Mouse (Mus musculus): Measurements from ENCODE around the gene Opa1. TPM values are rescaled to one million over a fixed set of nuclear protein-coding genes. Genes with fewer than 3 reads are reported as not detected.

Gene Opa1
- polyA plus RNA-seq, 1 experiment = 53.5 TPM

DNA sequence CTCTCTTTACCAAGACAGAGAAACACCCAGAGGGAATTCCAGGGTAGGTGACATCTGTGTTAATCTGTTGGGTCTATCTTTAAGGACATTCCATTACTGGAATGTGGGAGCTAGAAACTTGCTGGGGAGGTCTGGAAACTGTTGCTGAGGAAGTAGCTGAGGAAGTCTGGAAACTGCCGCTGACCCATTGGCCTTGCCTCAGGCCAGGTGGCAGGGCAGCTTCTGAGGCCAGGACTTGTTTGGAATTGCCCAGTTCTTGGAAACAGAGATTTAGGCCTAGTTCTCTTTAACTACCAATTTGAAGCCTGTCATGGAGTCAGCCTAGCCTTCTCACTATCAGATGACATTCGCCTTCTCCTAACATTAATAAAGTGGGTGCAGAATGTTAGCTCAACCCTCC lies 105.5 kb downstream of the Opa1 start:
- Histone ChIP-seq H3K27ac (ENCODE audit: insufficient read depth, low read length) (no peak overlapping the region), H3K4me1 (ENCODE audit: control insufficient read depth, insufficient read depth, low read length) (no peaks in the 10 kb centered on the region), H3K27me3 (ENCODE audit: control insufficient read depth, insufficient read depth, low read length) (no peaks in the 10 kb centered on the region), H3K4me3 (replicated peaks; ENCODE audit: insufficient read depth, low read depth, low read length) (no peak overlapping the region)
- WGBS = 97% methylated on average over 2 of the region's 2 CpGs
- no peak for DNase-seq
- TF ChIP-seq POLR2A (IDR thresholded peaks at IDR 0.05; ENCODE audit: borderline replicate concordance, insufficient read depth, low read length) (no peak), CTCF (IDR thresholded peaks at IDR 0.05; ENCODE audit: borderline replicate concordance, insufficient read depth, low read depth, low read length) (no peak)

DNA sequence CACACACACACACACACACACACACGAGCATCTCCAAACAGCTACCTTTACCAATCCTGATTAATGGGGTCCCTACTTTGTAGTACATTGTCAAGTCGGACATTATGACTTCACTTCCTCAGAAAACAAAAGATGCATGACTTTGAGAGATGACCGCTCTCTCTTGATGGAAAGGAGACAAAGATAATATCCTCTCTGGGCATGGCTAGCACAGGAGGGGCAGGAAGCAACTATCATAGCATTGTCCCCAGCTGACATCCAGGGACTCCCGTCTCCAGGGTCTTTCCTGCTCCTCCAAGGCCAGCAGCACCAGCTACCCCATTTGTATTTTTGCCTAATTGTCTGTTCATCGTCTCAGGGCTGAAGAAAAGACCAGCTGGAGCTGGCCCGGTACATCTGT lies 107.0 kb downstream of the Opa1 start:
- H3K27ac ChIP-seq (ENCODE audit: insufficient read depth, low read length) = no peak overlapping the region
- H3K4me1 ChIP-seq (ENCODE audit: control insufficient read depth, insufficient read depth, low read length) = no peaks in the 10 kb centered on the region
- H3K4me3 ChIP-seq (replicated peaks; ENCODE audit: insufficient read depth, low read depth, low read length) = no peak overlapping the region
- 65% methylated on average over 6 of the region's 6 CpGs for WGBS
- H3K27me3 ChIP-seq (ENCODE audit: control insufficient read depth, insufficient read depth, low read length) = no peaks in the 10 kb centered on the region
- TF ChIP-seq CTCF (IDR thresholded peaks at IDR 0.05; ENCODE audit: borderline replicate concordance, insufficient read depth, low read depth, low read length) (no peak), POLR2A (IDR thresholded peaks at IDR 0.05; ENCODE audit: borderline replicate concordance, insufficient read depth, low read length) (no peak)
- DNase-seq = no peak

DNA sequence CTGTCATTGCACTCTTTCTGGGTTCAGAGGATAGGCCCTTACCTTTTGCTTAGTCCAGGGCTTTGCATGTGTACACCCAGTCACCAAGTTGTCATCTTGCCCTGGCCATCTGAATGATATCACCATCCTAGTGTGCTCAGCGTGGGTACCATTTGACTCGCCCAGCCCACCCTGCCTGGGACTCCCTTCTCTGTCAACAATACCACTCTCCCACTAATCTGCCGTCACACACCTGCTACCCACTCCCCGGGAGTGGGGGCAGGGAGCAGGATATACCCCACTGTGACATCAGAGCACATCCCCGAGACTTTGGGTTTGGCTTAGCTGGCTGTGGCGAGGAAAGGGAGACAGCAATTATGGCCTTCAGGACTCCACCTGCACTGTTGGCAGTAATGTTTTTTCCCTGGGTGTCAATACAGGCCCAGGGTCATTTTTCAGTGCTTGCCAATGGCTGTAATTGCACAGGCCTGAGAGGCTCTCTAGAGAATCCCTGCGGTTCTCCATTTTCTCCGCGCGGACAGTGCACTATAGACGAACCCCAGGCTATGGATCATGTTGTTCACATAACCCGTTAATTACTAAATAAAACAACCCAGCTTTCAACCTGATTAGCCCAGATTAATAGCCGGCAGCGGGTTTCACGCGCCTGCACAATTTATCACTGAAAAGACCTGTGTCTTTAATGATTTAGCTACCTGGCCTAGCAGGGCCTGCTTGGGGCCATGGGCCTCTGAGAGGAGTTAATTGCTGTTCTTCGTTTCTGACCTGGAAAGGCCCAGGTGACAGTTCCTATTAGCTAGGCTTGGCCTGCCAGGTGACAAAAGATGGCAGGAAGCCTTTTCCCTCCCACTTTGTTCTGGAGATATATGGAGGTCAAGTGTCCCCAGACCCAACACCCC lies 109.1 kb downstream of the Opa1 start:
- H3K4me1 ChIP-seq (ENCODE audit: control insufficient read depth, insufficient read depth, low read length) = no peaks in the 10 kb centered on the region
- 65% methylated on average over 17 of the region's 17 CpGs for WGBS
- TF ChIP-seq CTCF (IDR thresholded peaks at IDR 0.05; ENCODE audit: borderline replicate concordance, insufficient read depth, low read depth, low read length) (no peak), POLR2A (IDR thresholded peaks at IDR 0.05; ENCODE audit: borderline replicate concordance, insufficient read depth, low read length) (no peak)
- H3K27me3 ChIP-seq (ENCODE audit: control insufficient read depth, insufficient read depth, low read length) = no peaks in the 10 kb centered on the region
- no peak overlapping the region for H3K4me3 ChIP-seq (replicated peaks; ENCODE audit: insufficient read depth, low read depth, low read length)
- H3K27ac ChIP-seq (ENCODE audit: insufficient read depth, low read length) = no peak overlapping the region
- DNase-seq = no peak

DNA sequence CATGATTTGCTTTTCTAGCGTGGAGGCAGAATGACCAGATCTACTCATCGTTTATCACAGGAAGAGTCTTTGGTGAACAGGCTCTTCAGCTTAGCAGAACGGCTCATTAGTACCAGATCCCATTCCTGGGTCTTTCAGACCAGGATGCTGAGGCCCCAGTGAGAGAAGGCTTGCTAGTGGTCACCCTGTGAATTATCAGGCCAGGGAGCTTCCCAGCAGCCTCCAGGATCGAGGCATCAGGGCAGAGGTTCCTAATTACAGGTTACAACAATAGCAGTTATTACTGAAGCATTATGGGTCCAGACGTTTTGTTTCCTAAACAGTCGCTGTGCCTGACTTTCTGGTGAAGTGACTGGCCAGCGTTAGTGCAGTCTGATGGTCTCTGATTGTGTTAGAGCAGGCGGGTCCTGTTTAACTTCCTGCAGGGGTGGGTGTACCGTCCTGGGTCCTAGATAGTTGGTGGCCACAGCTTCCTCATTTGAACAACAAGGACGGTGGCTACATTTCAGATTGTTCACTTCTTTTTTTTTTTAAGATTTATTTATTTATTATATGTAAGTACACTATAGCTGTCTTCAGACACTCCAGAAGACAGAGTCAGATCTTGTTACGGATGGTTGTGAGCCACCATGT lies 110.2 kb downstream of the Opa1 start:
- 85% methylated on average over 11 of the region's 11 CpGs for WGBS
- TF ChIP-seq POLR2A (IDR thresholded peaks at IDR 0.05; ENCODE audit: borderline replicate concordance, insufficient read depth, low read length) = no peak
- TF ChIP-seq CTCF (IDR thresholded peaks at IDR 0.05; ENCODE audit: borderline replicate concordance, insufficient read depth, low read depth, low read length) = no peak

DNA sequence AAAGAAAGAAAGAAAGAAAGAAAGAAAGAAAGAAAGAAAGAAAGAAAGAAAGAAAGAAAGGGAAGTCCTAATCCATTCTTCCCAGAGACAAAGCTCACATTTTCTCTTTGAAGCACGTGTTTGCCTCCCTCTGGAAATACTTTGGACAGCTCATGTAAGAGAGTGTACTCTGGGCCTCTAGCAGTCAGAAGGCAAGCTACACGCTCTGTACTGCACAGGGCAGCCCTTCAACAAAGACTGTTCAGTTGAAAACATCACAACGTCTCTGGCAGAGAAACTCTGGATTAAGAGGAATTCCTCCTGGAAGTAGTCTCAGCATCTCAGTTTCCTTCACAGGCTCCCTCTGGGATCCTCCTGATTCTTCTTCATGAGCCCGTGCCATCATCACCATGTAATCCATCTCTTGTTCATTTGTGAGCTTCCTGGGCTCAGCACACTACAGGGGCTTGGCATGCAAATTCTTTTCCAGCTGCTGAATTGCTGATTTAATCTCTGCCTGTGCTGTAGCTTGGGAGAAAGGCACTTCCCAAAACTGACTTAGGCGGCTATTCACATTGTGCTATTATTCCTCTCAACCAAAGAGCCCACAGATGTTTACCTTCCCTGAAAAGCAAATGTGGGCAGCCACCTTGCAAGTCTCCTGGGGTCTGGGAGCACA lies 114.0 kb downstream of the Opa1 start:
- Histone ChIP-seq H3K27me3 (ENCODE audit: control insufficient read depth, insufficient read depth, low read length) (no peaks in the 10 kb centered on the region), H3K4me1 (ENCODE audit: control insufficient read depth, insufficient read depth, low read length) (no peaks in the 10 kb centered on the region), H3K27ac (ENCODE audit: insufficient read depth, low read length) (no peak overlapping the region), H3K4me3 (replicated peaks; ENCODE audit: insufficient read depth, low read depth, low read length) (no peak overlapping the region)
- DNase-seq = no peak
- TF ChIP-seq POLR2A (IDR thresholded peaks at IDR 0.05; ENCODE audit: borderline replicate concordance, insufficient read depth, low read length) = no peak
- no peak for TF ChIP-seq CTCF (IDR thresholded peaks at IDR 0.05; ENCODE audit: borderline replicate concordance, insufficient read depth, low read depth, low read length)
- 51% methylated on average over 5 of the region's 5 CpGs for WGBS

More for the DNA sequence above, 110.2 kb downstream of the Opa1 start:
- H3K27ac ChIP-seq (ENCODE audit: insufficient read depth, low read length) = no peak overlapping the region
- no peak overlapping the region for H3K4me3 ChIP-seq (replicated peaks; ENCODE audit: insufficient read depth, low read depth, low read length)
- DNase-seq = no peak
- no peaks in the 10 kb centered on the region for H3K4me1 ChIP-seq (ENCODE audit: control insufficient read depth, insufficient read depth, low read length)
- H3K27me3 ChIP-seq (ENCODE audit: control insufficient read depth, insufficient read depth, low read length) = no peaks in the 10 kb centered on the region

DNA sequence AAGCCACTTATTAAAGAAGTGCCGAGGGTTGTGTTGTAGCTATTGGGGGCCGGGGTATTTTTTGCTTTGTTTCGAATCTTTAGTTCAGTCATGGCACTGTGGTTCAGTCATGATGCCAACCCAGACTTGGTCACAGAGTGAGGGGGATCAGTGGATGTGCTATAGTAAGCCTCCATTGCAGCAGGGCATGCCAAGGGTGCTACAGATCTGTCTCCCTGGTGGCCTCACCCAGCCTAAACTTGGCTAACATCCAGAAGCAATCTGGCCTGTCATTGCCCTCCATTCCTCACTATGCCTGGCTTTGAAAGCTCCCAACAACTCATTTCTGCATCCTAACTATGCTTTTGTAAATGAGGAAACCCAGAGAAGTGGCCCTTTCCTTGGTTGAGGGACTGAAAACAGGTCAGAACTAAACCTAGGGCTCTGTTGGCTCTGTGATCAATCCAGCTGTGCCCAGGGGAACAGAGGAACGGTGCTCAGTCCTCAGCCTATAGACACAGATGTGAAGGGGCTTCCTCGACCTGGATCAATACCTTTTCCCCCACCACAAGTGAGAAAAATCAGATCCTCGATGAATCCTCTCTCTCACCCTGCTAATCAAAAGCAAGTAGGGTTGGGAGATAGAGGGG lies 114.8 kb downstream of the Opa1 start:
- Histone ChIP-seq H3K27me3 (ENCODE audit: control insufficient read depth, insufficient read depth, low read length) (no peaks in the 10 kb centered on the region), H3K4me3 (replicated peaks; ENCODE audit: insufficient read depth, low read depth, low read length) (no peak overlapping the region), H3K4me1 (ENCODE audit: control insufficient read depth, insufficient read depth, low read length) (no peaks in the 10 kb centered on the region), H3K27ac (ENCODE audit: insufficient read depth, low read length) (no peak overlapping the region)
- TF ChIP-seq CTCF (IDR thresholded peaks at IDR 0.05; ENCODE audit: borderline replicate concordance, insufficient read depth, low read depth, low read length) = no peak
- 50% methylated on average over 6 of the region's 6 CpGs for WGBS
- no peak for DNase-seq

DNA sequence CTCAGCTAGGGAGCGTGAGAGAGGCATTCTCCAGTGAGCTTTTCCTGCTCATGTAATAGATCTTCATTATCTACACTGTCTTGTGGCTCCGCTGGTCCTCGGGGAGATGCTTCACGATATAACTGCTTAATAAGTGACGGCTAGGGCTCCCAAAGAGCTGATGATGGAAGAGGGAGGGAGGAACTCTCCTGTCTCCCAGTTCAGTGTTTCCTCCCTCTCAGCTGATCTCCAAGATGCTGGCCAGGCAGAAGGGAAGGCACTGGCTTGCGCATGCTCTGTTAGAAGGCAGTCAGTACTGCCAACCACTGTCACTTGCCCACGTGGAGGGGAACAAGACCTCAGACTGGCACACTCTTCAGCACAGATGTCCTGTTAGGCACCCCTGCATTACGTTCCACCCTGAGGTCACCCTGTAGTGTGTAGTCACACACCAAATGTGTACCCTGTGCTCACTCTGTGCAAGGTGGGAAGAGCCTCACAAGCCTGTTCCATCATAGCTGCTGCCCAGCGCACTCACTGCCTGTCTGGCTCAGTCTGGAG lies 115.4 kb downstream of the Opa1 start:
- H3K4me3 ChIP-seq (replicated peaks; ENCODE audit: insufficient read depth, low read depth, low read length) = no peak overlapping the region
- TF ChIP-seq CTCF (IDR thresholded peaks at IDR 0.05; ENCODE audit: borderline replicate concordance, insufficient read depth, low read depth, low read length) = no peak
- no peak overlapping the region for H3K27ac ChIP-seq (ENCODE audit: insufficient read depth, low read length)
- H3K4me1 ChIP-seq (ENCODE audit: control insufficient read depth, insufficient read depth, low read length) = no peaks in the 10 kb centered on the region
- H3K27me3 ChIP-seq (ENCODE audit: control insufficient read depth, insufficient read depth, low read length) = no peaks in the 10 kb centered on the region
- 36% methylated on average over 9 of the region's 9 CpGs for WGBS
- no peak for DNase-seq

Other genes with a start within 250 kb of the Opa1 start
- gene Atp13a5, start 200.6 kb upstream of the Opa1 start, polyA plus RNA-seq (2012; rRNA removed) = 7.6 and 8.3 TPM in 2 replicates
- 26.5 and 34.6 TPM in 2 replicates for gene Atp13a4, start 34.5 kb upstream of the Opa1 start, polyA plus RNA-seq (2012; rRNA removed)